Mouse (Mus musculus) cerebral cortex, adult 2 months (tissue): ENCODE data around the gene Znhit3.

ENCODE experiments used
- WGBS: fragments of 180-500 bp; shearing (Covaris S2); methylation state at CpG from one replicate; pipeline ENCODE4 v1.1.7; 2018; 5-methylcytosine and 5-hydroxymethylcytosine counted together

The Znhit3 gene

DNA sequence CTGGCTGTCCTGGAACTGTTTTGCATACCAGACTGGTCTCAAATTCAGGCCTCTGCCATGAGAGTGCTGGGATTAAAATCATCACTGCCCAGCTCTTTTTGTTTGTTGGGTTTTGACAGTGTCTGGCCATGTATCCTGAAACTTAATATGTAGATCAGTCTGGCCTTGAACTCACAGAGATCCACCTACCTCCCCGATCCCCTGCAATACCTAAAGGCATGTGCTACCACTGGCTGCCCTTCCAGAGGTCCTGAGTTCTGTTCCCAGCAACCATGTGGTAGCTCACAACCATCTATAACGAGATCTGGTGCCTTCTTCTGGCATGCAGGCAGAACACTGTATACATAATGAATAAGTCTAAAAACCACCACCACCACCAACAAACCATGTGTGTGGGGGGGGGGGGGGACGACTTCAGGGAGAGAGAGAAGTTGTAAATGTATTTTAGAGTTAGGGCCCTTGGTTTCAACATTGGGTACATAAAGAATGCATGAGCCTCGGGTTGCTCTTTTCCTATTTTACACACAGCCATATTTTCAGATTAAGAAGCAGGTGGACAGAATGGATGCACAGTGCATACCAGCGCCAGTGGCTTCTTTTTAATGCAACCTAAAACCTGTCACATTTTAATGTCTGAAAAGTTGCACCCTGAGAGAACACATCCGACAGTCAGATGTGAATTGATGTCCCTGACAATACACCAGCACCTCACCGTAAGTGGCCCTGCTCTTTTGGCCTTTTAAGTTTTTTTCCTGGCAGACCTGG lies 37.0 kb downstream of the Znhit3 start:
- WGBS = 13% methylated on average over 7 of the region's 7 CpGs

GRCm38 (mm10) chr11:84876020-84876419 lies 40.1 kb downstream of the Znhit3 start:
- 38% methylated on average over 1 of the region's 1 CpGs for WGBS

GRCm38 (mm10) chr11:84873042-84873833 lies 42.9 kb downstream of the Znhit3 start:
- 60% methylated on average over 1 of the region's 1 CpGs for whole genome bisulfite sequencing

GRCm38 (mm10) chr11:84871548-84872069 lies 44.6 kb downstream of the Znhit3 start:
- 63% methylated on average over 4 of the region's 4 CpGs for WGBS

DNA sequence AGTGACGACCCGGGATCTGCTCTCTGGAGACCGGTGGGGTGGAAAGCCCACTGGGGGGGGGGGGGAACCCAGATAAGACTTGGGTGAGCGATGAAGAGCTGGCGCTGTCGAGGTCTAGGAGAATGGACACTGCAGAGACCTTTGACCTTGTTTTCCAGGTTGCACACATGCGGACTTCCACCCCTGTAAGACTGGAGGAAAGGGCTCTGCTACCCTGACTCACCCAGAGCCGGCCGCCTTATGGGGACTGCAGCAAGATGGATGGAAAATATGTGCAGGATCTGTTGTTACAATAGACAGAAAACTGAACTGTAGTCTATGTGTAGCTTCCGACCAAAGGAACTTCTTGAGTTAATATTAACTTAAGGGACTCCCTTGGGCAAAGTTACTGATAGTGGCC lies 45.1 kb downstream of the Znhit3 start:
- WGBS = 1% methylated on average over 10 of the region's 10 CpGs

DNA sequence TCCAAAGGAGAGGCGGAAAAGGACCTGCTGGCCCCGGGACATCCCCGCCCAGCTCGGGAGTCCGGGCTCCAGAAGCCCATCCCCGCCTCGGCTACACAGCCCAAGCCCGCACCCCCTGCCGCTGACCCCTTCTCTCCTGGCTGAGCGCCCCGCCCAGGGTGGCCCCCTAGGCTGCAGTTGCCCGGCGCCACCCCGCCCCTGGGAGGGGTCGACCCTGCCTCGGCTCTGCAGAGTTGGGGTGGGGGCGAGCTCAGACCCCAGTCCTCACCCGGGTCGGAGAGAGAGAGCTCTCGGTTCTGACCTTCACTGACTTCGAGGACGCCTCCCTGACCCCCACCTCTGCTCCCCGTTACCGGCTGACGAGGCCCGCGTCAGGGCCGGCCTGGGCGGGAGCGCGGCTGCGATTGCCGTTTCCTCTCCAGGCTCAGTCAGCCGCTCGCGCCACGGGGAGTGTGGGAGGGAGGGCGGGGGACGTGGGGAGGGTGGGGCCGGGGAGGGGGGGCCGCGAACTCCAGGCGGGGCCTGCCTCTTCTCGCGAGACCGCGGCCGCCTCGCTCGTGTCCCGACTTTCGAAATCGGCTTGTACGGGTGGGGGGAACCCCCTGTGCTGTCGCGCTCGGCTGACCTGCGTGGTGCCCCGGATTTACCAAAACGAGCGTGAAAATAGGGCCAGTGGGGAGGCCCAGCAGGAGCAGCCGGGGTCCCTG lies 45.7 kb downstream of the Znhit3 start, which contains the start of gene Ggnbp2:
Gene Ggnbp2, minus strand, starts transcription at position 481 of the 707 bp plus-strand sequence.
- WGBS = under 1% methylated on average over 52 of the region's 62 CpGs

- under 1% methylated on average over 60 of the region's 61 CpGs for WGBS
Observed at GRCm38 (mm10) chr11:84869537-84870232, 46.5 kb downstream of the Znhit3 start.

DNA sequence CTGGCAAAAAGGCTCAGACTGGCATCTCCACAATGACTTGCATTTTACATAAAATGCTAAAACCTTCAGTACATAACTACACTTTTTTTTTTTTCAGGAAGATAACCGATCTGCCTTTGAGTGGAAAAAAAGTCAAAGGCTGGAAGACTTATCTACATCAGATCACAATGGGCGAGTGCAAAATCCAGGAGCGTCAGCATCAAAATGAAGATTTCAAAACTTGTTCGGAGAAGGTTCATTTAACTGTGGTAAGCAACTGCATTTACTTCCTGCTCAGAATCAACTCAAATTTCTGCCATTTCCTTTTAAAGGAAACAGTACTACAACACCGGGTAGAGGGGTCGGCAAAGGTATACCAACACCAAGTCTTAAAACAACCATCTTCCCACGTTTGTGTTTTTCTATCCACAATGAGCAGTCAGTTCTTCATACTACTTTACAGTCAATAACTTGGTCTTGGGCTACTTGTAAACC lies 47.3 kb downstream of the Znhit3 start:
- 4% methylated on average over 7 of the region's 7 CpGs for WGBS

GRCm38 (mm10) chr11:84867586-84867985 lies 48.6 kb downstream of the Znhit3 start:
- 73% methylated on average over 2 of the region's 2 CpGs for WGBS

GRCm38 (mm10) chr11:84865268-84865667 lies 50.9 kb downstream of the Znhit3 start:
- 70% methylated on average over 2 of the region's 2 CpGs for WGBS
